Mouse (Mus musculus) ES-Bruce4 (cell line): ENCODE data around the gene BC029722. TPM values are rescaled to one million over a fixed set of nuclear protein-coding genes. Genes with fewer than 3 reads are reported as not detected.
A peak's percentile ranks its signal among the peaks of the same experiment; 100 is the strongest.

ENCODE experiments used
- H3K27ac ChIP-seq: 2 replicates; pipeline ENCODE4 v1.5.1; 2012; ENCODE audit warnings: low read length, inconsistent platforms; ENCODE audit not compliant: insufficient read depth
- H3K27me3 ChIP-seq: 2 replicates; pipeline ENCODE4 v1.6.1; 2012; ENCODE audit warnings: mild to moderate bottlenecking, low read length, inconsistent platforms; ENCODE audit not compliant: control insufficient read depth, poor library complexity, insufficient read depth, severe bottlenecking
- H3K36me3 ChIP-seq: 2 replicates; pipeline ENCODE4 v1.6.1; 2012; ENCODE audit warnings: inconsistent platforms, mild to moderate bottlenecking, low read length, moderate library complexity; ENCODE audit not compliant: control insufficient read depth, poor library complexity, insufficient read depth, severe bottlenecking
- H3K4me1 ChIP-seq: one replicate; pipeline ENCODE4 v1.8.1; 2011; ENCODE audit warnings: low read length; ENCODE audit not compliant: control insufficient read depth, insufficient read depth
- H3K4me3 ChIP-seq: 2 replicates; pipeline ENCODE4 v1.5.1; 2011; ENCODE audit warnings: low read depth, mild to moderate bottlenecking, low read length
- H3K9ac ChIP-seq: 2 replicates; pipeline ENCODE4 v1.6.1; 2012; ENCODE audit warnings: low read depth, mild to moderate bottlenecking, inconsistent platforms; ENCODE audit not compliant: poor library complexity, severe bottlenecking
- H3K9me3 ChIP-seq: replicated peaks from 2 replicates; pipeline ENCODE4 v1.6.1; 2012; ENCODE audit warnings: mild to moderate bottlenecking, low read length, inconsistent platforms; ENCODE audit not compliant: control insufficient read depth, poor library complexity, insufficient read depth, severe bottlenecking
- CTCF ChIP-seq: IDR thresholded peaks from one replicate; pipeline ENCODE4 v1.8.1; 2011; ENCODE audit warnings: low read depth, low read length
- EP300 ChIP-seq: IDR thresholded peaks from 2 replicates; pipeline ENCODE4 v1.6.1; 2011; ENCODE audit warnings: low read depth, low read length; ENCODE audit not compliant: insufficient read depth
- POLR2A ChIP-seq: IDR thresholded peaks from one replicate; pipeline ENCODE4 v1.8.1; 2011; ENCODE audit warnings: low read length; ENCODE audit not compliant: insufficient read depth
- polyA plus RNA-seq: library from polyadenylated mRNA; stranded (reverse); fragments of >200 nt; gene quantifications from 2 replicates; pipeline ENCODE4 v1.2.4, GENCODE M21; 2011; ENCODE audit warnings: low read depth; ENCODE audit not compliant: missing spikeins, insufficient read depth, insufficient read length

The BC029722 gene
- polyA plus RNA-seq, 1 experiment: 11.2 TPM

- TF ChIP-seq EP300: no peak
- TF ChIP-seq POLR2A: no peak
- TF ChIP-seq CTCF: no peak
- Histone ChIP-seq H3K36me3 (peaks cover 3% of the 10 kb centered on the region; the same call in 1 of the 2 replicates), H3K27ac (no peak overlapping the region)
Measured at GRCm38 (mm10) chr2:155852536-155852935, 33.3 kb upstream of the BC029722 start.

DNA sequence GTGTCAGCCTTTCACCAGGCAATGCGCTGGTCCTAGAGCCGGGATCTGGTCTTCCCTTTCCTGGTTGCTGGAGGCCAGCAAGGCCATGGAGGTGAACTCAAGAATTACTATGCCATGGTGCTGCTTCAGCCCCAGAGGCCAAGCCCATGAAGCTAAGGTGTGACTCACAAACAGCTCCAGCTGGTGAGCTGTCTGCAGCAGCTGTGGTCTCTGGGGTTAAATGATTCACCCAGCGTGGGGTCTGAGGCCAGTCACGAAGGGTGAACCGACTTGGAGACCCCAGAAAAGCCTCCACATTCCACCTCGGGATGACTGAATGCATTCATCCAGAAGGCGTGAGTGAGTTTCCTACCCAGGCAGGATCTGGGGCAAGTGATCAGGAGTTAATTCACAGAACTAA is 30.9 kb upstream of the BC029722 start:
- H3K9ac ChIP-seq: no peak overlapping the region
- H3K36me3 ChIP-seq: peaks cover 3% of the 10 kb centered on the region
- H3K9me3 ChIP-seq: no peaks in the 10 kb centered on the region
- H3K4me1 ChIP-seq: peaks cover 4% of the 10 kb centered on the region
- TF ChIP-seq CTCF (no peak), EP300 (no peak), POLR2A (no peak)
- H3K4me3 ChIP-seq: no peak overlapping the region
- no peaks in the 10 kb centered on the region for H3K27me3 ChIP-seq
- H3K27ac ChIP-seq: no peak overlapping the region

More at GRCm38 (mm10) chr2:155852536-155852935, 33.3 kb upstream of the BC029722 start:
- Histone ChIP-seq H3K4me1 (peaks cover 4% of the 10 kb centered on the region), H3K4me3 (no peak overlapping the region), H3K27me3 (no peaks in the 10 kb centered on the region), H3K9me3 (no peaks in the 10 kb centered on the region), H3K9ac (no peak overlapping the region)

DNA sequence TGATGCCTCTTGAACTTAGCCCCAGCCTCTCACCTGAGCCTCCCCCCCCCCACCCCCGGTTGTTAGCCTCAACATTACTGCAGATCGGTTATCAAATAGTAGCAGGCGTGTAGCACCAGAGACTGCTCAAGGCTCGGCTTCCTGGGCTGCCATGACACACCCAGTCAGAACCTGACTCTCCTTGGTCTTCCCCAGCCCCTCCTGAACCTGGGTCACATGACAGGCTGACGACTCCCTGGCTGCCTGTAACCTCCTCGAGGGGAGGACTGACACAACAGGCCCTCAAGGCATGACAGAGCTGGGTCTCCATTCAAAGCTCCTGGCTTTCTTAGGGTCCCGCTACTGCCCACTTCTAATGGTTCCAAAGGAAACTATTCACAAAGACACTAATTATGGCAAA is 30.2 kb upstream of the BC029722 start:
- no peak overlapping the region for H3K27ac ChIP-seq
- TF ChIP-seq POLR2A (no peak), CTCF (no peak), EP300 (no peak)
- H3K36me3 ChIP-seq: peaks cover 3% of the 10 kb centered on the region
- H3K9ac ChIP-seq: no peak overlapping the region
- H3K4me1 ChIP-seq: peaks cover 4% of the 10 kb centered on the region
- H3K4me3 ChIP-seq: no peak overlapping the region
- H3K9me3 ChIP-seq: no peaks in the 10 kb centered on the region
- no peaks in the 10 kb centered on the region for H3K27me3 ChIP-seq

DNA sequence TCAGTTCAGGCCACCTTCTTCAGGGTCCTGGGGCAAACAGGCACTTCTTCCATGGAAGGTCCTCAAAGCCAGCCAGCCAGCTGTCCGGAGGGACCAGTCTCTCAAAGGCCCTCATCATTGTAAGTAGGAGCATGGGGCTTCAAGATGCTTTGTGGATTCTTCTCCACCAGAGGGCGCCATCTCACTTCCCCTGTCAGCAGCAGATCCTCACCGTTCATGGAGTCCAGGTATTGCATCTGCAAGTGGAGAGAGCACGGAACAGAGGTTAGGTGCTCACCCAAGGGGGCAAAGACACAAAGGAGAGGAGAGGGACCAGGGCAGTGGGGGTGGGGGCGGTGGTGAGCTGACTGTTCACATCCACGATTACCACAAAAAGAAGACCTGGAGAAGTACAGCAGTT is 29.1 kb upstream of the BC029722 start:
- no peaks in the 10 kb centered on the region for H3K27me3 ChIP-seq
- no peak overlapping the region for H3K9ac ChIP-seq
- peaks cover 4% of the 10 kb centered on the region for H3K4me1 ChIP-seq
- H3K36me3 ChIP-seq: peaks cover 3% of the 10 kb centered on the region
- H3K9me3 ChIP-seq: no peaks in the 10 kb centered on the region
- H3K27ac ChIP-seq: no peak overlapping the region
- no peak overlapping the region for H3K4me3 ChIP-seq
- no peak for TF ChIP-seq EP300
- peak; percentile 92 for TF ChIP-seq CTCF
- no peak for TF ChIP-seq POLR2A

- Histone ChIP-seq H3K4me1 (peaks cover 4% of the 10 kb centered on the region), H3K36me3 (peaks cover 3% of the 10 kb centered on the region), H3K9ac (no peak overlapping the region), H3K27ac (no peak overlapping the region), H3K4me3 (no peak overlapping the region), H3K9me3 (no peaks in the 10 kb centered on the region), H3K27me3 (no peaks in the 10 kb centered on the region)
- TF ChIP-seq EP300 (no peak), POLR2A (no peak), CTCF (no peak)
Measured at GRCm38 (mm10) chr2:155846930-155847329, 27.7 kb upstream of the BC029722 start.

DNA sequence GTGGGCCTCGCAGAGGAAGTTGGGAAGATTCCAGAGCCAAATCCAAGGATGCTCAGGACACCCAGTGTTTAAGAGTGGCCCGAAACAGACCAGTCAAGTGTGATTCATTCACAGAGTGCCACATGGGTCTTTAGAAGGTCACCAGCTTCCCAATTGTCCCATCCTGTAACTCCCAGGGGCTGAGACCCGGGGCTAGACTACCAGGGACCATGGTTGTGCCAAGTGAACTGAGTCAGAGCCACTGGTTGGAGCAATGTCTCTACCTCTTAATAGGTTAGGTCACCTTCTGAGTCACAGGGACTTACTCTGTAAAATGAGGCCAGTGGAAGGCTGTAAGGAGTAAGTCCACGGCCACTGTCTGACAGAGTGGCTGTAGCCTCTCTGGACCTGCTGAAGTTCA is 19.7 kb upstream of the BC029722 start:
- H3K4me1 ChIP-seq: no peaks in the 10 kb centered on the region
- H3K27ac ChIP-seq: no peak overlapping the region
- TF ChIP-seq CTCF (no peak), EP300 (no peak), POLR2A (no peak)
- H3K4me3 ChIP-seq: no peak overlapping the region
- no peaks in the 10 kb centered on the region for H3K36me3 ChIP-seq
- H3K9ac ChIP-seq: no peak overlapping the region
- no peaks in the 10 kb centered on the region for H3K9me3 ChIP-seq
- H3K27me3 ChIP-seq: no peaks in the 10 kb centered on the region
